Mouse (Mus musculus): ENCODE results near the gene Olfr599. TPM values are rescaled to one million over a fixed set of nuclear protein-coding genes. Genes with fewer than 3 reads are reported as not detected.

Olfr599 gene
- polyA plus RNA-seq (2012; rRNA removed; ENCODE audit: low replicate concordance), result not detected in 2 replicates

GRCm38 (mm10) chr7:103335617-103336016 is at the start of gene Olfr599:
Olfr599 (plus strand) TSS chr7:103335917.

GRCm38 (mm10) chr7:103305348-103305747 is 30.4 kb upstream of the Olfr599 start, which contains the start of gene Olfr596:
Olfr596 (plus strand) TSS chr7:103305648.

GRCm38 (mm10) chr7:103316015-103316414 is 19.7 kb upstream of the Olfr599 start, which contains the start of gene Olfr597:
Olfr597 (plus strand) TSS chr7:103316315.

DNA sequence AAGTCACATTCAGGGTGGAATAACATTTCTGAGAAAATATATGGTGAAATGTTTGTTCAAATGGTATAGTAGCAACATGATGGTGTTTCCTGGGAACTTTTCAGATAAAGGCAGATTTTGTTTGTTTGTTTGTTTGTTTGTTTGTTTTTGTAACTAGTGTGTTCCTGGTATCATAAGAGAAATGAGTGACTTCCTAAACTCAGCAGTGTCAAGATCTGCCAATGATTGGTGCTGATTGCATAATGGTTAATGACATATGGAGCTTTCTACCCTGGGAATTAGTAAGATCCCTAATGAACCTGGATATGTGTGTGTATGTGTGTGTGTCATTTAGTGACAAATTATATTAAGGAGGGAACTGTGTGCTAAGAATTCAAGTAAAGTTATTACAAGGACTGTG is 12.4 kb upstream of the Olfr599 start, which contains the start of gene Olfr598:
TSS of gene Olfr598 (plus strand) at position 301 of the 400 bp plus-strand sequence.

DNA sequence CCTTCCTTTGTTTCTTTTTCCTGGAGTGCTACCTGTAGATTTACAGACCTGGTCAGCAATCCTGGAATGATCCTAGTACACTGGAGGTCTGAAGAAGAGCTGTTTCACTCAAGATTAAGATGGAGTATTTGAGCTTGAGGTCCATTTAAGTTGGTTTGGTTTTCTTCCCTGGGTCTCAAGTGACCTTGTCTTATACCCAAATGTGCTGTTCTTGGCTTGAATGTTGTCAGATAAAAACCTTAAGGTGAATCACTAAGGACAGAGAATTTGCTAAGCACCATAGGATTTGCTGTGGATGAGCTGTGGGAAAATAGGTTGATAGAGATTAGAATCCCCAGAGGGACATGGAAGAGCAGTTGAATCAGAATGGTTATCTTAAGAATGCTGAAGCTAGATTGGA is 13.9 kb downstream of the Olfr599 start, which contains the start of gene Olfr600:
TSS of gene Olfr600 (minus strand) at position 101 of the 400 bp plus-strand sequence.

DNA sequence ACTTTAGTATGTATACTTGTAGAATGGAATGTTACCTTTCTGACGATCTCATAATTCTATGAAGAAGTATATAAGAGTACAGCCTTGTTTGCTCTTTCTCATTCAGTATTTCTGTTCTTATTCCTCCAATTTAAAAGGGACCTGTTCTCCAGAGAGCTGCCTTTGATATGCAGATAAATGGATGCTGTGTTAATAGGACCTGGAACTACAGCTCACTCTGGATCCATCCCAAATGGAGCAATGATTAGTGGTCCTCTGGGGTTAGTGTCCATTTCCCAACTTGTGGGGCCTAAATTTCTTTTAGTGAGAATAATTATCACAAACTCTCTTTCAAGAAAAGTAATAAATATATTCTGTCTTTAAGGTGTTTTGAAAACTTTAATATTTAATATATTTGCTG is 26.8 kb downstream of the Olfr599 start, which contains the start of gene Olfr601:
TSS of gene Olfr601 (minus strand) at position 101 of the 400 bp plus-strand sequence.

GRCm38 (mm10) chr7:103386077-103386476 is 50.4 kb downstream of the Olfr599 start, which contains the start of gene Olfr603:
Olfr603 (minus strand) TSS chr7:103386177.

Other genes starting within 250 kb of the Olfr599 start
- gene Olfr585, start 238.2 kb upstream of the Olfr599 start, polyA plus RNA-seq (2012; rRNA removed; ENCODE audit: low replicate concordance), result not detected in 2 replicates
- gene Olfr586, start 210.3 kb upstream of the Olfr599 start, polyA plus RNA-seq (2012; rRNA removed; ENCODE audit: low replicate concordance), result not detected in 2 replicates
- not detected in 2 replicates for gene Olfr588-ps1, start 195.0 kb upstream of the Olfr599 start, polyA plus RNA-seq (2012; rRNA removed; ENCODE audit: low replicate concordance)
- gene Olfr589, start 179.6 kb upstream of the Olfr599 start, polyA plus RNA-seq (2012; rRNA removed; ENCODE audit: low replicate concordance), result not detected in 2 replicates
- not detected in 2 replicates for gene Olfr591, start 157.6 kb upstream of the Olfr599 start, polyA plus RNA-seq (2012; rRNA removed; ENCODE audit: low replicate concordance)
- gene Olfr592, start 151.1 kb upstream of the Olfr599 start, polyA plus RNA-seq (2012; rRNA removed; ENCODE audit: low replicate concordance), result not detected in 2 replicates
- not detected in 2 replicates for gene Olfr593, start 124.1 kb upstream of the Olfr599 start, polyA plus RNA-seq (2012; rRNA removed; ENCODE audit: low replicate concordance)
- not detected in 2 replicates for gene Olfr594, start 118.9 kb upstream of the Olfr599 start, polyA plus RNA-seq (2012; rRNA removed; ENCODE audit: low replicate concordance)
- gene Usp17ld, start 83.4 kb upstream of the Olfr599 start, polyA plus RNA-seq (2012; rRNA removed; ENCODE audit: low replicate concordance), result not detected in 2 replicates
- gene Olfr596, start 30.3 kb upstream of the Olfr599 start, polyA plus RNA-seq (2012; rRNA removed; ENCODE audit: low replicate concordance), result not detected in 2 replicates
- not detected in 2 replicates for gene Olfr597, start 19.6 kb upstream of the Olfr599 start, polyA plus RNA-seq (2012; rRNA removed; ENCODE audit: low replicate concordance)
- gene Olfr598, start 12.3 kb upstream of the Olfr599 start, polyA plus RNA-seq (2012; rRNA removed; ENCODE audit: low replicate concordance), result not detected in 2 replicates
- gene Olfr600, start 13.8 kb downstream of the Olfr599 start, polyA plus RNA-seq (2012; rRNA removed; ENCODE audit: low replicate concordance), result not detected in 2 replicates
- gene Olfr601, start 26.7 kb downstream of the Olfr599 start, polyA plus RNA-seq (2012; rRNA removed; ENCODE audit: low replicate concordance), result not detected in 2 replicates
- gene Olfr603, start 50.3 kb downstream of the Olfr599 start, polyA plus RNA-seq (2012; rRNA removed; ENCODE audit: low replicate concordance), result not detected in 2 replicates
- gene Usp17lc, start 79.2 kb downstream of the Olfr599 start, polyA plus RNA-seq (2012; rRNA removed; ENCODE audit: low replicate concordance), result not detected in 2 replicates
- not detected in 2 replicates for gene Olfr605, start 109.5 kb downstream of the Olfr599 start, polyA plus RNA-seq (2012; rRNA removed; ENCODE audit: low replicate concordance)
- gene Olfr606, start 113.1 kb downstream of the Olfr599 start, polyA plus RNA-seq (2012; rRNA removed; ENCODE audit: low replicate concordance), result not detected in 2 replicates
- gene Olfr607, start 128.2 kb downstream of the Olfr599 start, polyA plus RNA-seq (2012; rRNA removed; ENCODE audit: low replicate concordance), result not detected in 2 replicates
- gene Olfr608, start 134.0 kb downstream of the Olfr599 start, polyA plus RNA-seq (2012; rRNA removed; ENCODE audit: low replicate concordance), result not detected in 2 replicates
- not detected in 2 replicates for gene Olfr609, start 162.1 kb downstream of the Olfr599 start, polyA plus RNA-seq (2012; rRNA removed; ENCODE audit: low replicate concordance)
- not detected in 2 replicates for gene Olfr610, start 176.2 kb downstream of the Olfr599 start, polyA plus RNA-seq (2012; rRNA removed; ENCODE audit: low replicate concordance)
- gene Olfr611, start 184.9 kb downstream of the Olfr599 start, polyA plus RNA-seq (2012; rRNA removed; ENCODE audit: low replicate concordance), result not detected in 2 replicates
- gene Olfr612, start 206.8 kb downstream of the Olfr599 start, polyA plus RNA-seq (2012; rRNA removed; ENCODE audit: low replicate concordance), result not detected in 2 replicates
- not detected in 2 replicates for gene Olfr613, start 212.2 kb downstream of the Olfr599 start, polyA plus RNA-seq (2012; rRNA removed; ENCODE audit: low replicate concordance)
- not detected in 2 replicates for gene Olfr615, start 220.2 kb downstream of the Olfr599 start, polyA plus RNA-seq (2012; rRNA removed; ENCODE audit: low replicate concordance)
- gene Olfr616, start 233.2 kb downstream of the Olfr599 start, polyA plus RNA-seq (2012; rRNA removed; ENCODE audit: low replicate concordance), result not detected in 2 replicates
- gene Olfr617, start 237.1 kb downstream of the Olfr599 start, polyA plus RNA-seq (2012; rRNA removed; ENCODE audit: low replicate concordance), result not detected in 2 replicates